Mouse (Mus musculus) cortical plate, adult 2 months (tissue): ENCODE results near the gene Kif16b.

Source experiments
- CTCF ChIP-seq: fragments of 200-500 bp; IDR thresholded peaks from 2 replicates; pipeline ENCODE4 v1.5.1; 2011; ENCODE audit warnings: mild to moderate bottlenecking, control low read depth, low read length; ENCODE audit not compliant: insufficient read depth; ENCODE audit errors: extremely low read depth
- POLR2A ChIP-seq: fragments of 200-500 bp; IDR thresholded peaks from 2 replicates; pipeline ENCODE4 v1.6.1; 2011; ENCODE audit warnings: mild to moderate bottlenecking, low read length, control low read depth; ENCODE audit not compliant: insufficient read depth; ENCODE audit errors: extremely low read depth

- TF ChIP-seq CTCF (no peak), POLR2A (no peak)
These were observed 126.6 kb downstream of the Kif16b start for GRCm38 (mm10) chr2:142774752-142775151.
